Mouse (Mus musculus): ENCODE measurements around the gene Ccl20.

Ccl20 gene

GRCm38 (mm10) chr1:83116447-83117137 lies at the start of gene Ccl20:
Gene Ccl20, plus strand, starts transcription at chr1:83116766.
- no peak for DNase-seq (ENCODE audit: low spot score in 2 of 2)

GRCm38 (mm10) chr1:83067205-83067604 lies 49.4 kb upstream of the Ccl20 start:
- DNase-seq (ENCODE audit: low spot score in 2 of 2): peak in 1 of 2 experiments; percentile 5

- DNase-seq (ENCODE audit: low spot score in 2 of 2): no peak
Measured at GRCm38 (mm10) chr1:83075526-83076189, 40.9 kb upstream of the Ccl20 start.

GRCm38 (mm10) chr1:83076190-83076917 lies 40.2 kb upstream of the Ccl20 start:
- DNase-seq (ENCODE audit: low spot score in 2 of 2): peak in 1 of 2 experiments; percentile 31

GRCm38 (mm10) chr1:83077016-83077415 lies 39.5 kb upstream of the Ccl20 start:
- peak in 1 of 2 experiments; percentile 5 for DNase-seq (ENCODE audit: low spot score in 2 of 2)

GRCm38 (mm10) chr1:83084790-83085189 lies 31.8 kb upstream of the Ccl20 start:
- DNase-seq (ENCODE audit: low spot score in 2 of 2): no peak

GRCm38 (mm10) chr1:83091268-83091667 lies 25.3 kb upstream of the Ccl20 start:
- DNase-seq (ENCODE audit: low spot score in 2 of 2): no peak

GRCm38 (mm10) chr1:83096935-83097334 lies 19.6 kb upstream of the Ccl20 start:
- no peak for DNase-seq (ENCODE audit: low spot score in 2 of 2)

GRCm38 (mm10) chr1:83099160-83099559 lies 17.4 kb upstream of the Ccl20 start:
- no peak for DNase-seq (ENCODE audit: low spot score in 2 of 2)

- no peak for DNase-seq (ENCODE audit: low spot score in 2 of 2)
Measured at GRCm38 (mm10) chr1:83099580-83100137, 16.9 kb upstream of the Ccl20 start.

- no peak for DNase-seq (ENCODE audit: low spot score in 2 of 2)
Measured at GRCm38 (mm10) chr1:83101891-83102290, 14.7 kb upstream of the Ccl20 start.

GRCm38 (mm10) chr1:83105464-83105863 lies 11.1 kb upstream of the Ccl20 start:
- no peak for DNase-seq (ENCODE audit: low spot score in 2 of 2)

GRCm38 (mm10) chr1:83107410-83107978 lies 9.1 kb upstream of the Ccl20 start:
- DNase-seq (ENCODE audit: low spot score in 2 of 2): no peak

GRCm38 (mm10) chr1:83110992-83111391 lies 5.6 kb upstream of the Ccl20 start:
- DNase-seq (ENCODE audit: low spot score in 2 of 2): no peak

- DNase-seq (ENCODE audit: low spot score in 2 of 2): no peak
Measured at GRCm38 (mm10) chr1:83111726-83112125, 4.8 kb upstream of the Ccl20 start.

GRCm38 (mm10) chr1:83117217-83117616 lies 651 bp downstream of the Ccl20 start:
- DNase-seq (ENCODE audit: low spot score in 2 of 2): no peak

- DNase-seq (ENCODE audit: low spot score in 2 of 2): peak; percentile 7 to 47
Measured at GRCm38 (mm10) chr1:83117661-83118060, 1.1 kb downstream of the Ccl20 start.

GRCm38 (mm10) chr1:83119903-83120302 lies 3.3 kb downstream of the Ccl20 start:
- DNase-seq (ENCODE audit: low spot score in 2 of 2): no peak

GRCm38 (mm10) chr1:83120312-83120711 lies 3.7 kb downstream of the Ccl20 start:
- no peak for DNase-seq (ENCODE audit: low spot score in 2 of 2)

- DNase-seq (ENCODE audit: low spot score in 2 of 2): no peak
Measured at GRCm38 (mm10) chr1:83123201-83123600, 6.6 kb downstream of the Ccl20 start.

- DNase-seq (ENCODE audit: low spot score in 2 of 2): no peak
Measured at GRCm38 (mm10) chr1:83135829-83136228, 19.3 kb downstream of the Ccl20 start.

GRCm38 (mm10) chr1:83137847-83138246 lies 21.3 kb downstream of the Ccl20 start:
- DNase-seq (ENCODE audit: low spot score in 2 of 2): no peak

Data from left cerebral cortex, adult 9 months (tissue).